Mouse (Mus musculus): Measurements from ENCODE around the gene Fam129b. TPM values are rescaled to one million over a fixed set of nuclear protein-coding genes. Genes with fewer than 3 reads are reported as not detected.

The Fam129b gene
- 1.1 TPM for polyA plus RNA-seq (2014; fragmentation: Illumina TruSeq; extraction: RNeasy Lipid Tissue Mini Kit (QIAGEN cat#74804); ENCODE audit: low read depth, low replicate concordance)

GRCm38 (mm10) chr2:32875675-32876489, at the start of gene Fam129b:
Fam129b (plus strand) TSS chr2:32876114.

GRCm38 (mm10) chr2:32846805-32847467, 29.0 kb upstream of the Fam129b start, which contains the start of gene Stxbp1:
Stxbp1 (minus strand) TSS chr2:32847245.

GRCm38 (mm10) chr2:32961192-32961995, 85.5 kb downstream of the Fam129b start, which contains the start of the genes Rpl12 and Lrsam1:
Rpl12 (plus strand) TSS chr2:32961559.
Lrsam1 (minus strand) TSS chr2:32961614.

Other genes with a start within 250 kb of the Fam129b start
- gene Eng, start 229.5 kb upstream of the Fam129b start, polyA plus RNA-seq (2014; fragmentation: Illumina TruSeq; extraction: RNeasy Lipid Tissue Mini Kit (QIAGEN cat#74804); ENCODE audit: low read depth, low replicate concordance) = 6.9 TPM
- gene Fpgs, start 172.0 kb upstream of the Fam129b start, polyA plus RNA-seq (2014; fragmentation: Illumina TruSeq; extraction: RNeasy Lipid Tissue Mini Kit (QIAGEN cat#74804); ENCODE audit: low read depth, low replicate concordance) = 3.5 TPM
- 42.3 TPM for gene Cdk9, start 163.0 kb upstream of the Fam129b start, polyA plus RNA-seq (2014; fragmentation: Illumina TruSeq; extraction: RNeasy Lipid Tissue Mini Kit (QIAGEN cat#74804); ENCODE audit: low read depth, low replicate concordance)
- not detected for gene Sh2d3c, start 155.1 kb upstream of the Fam129b start, polyA plus RNA-seq (2014; fragmentation: Illumina TruSeq; extraction: RNeasy Lipid Tissue Mini Kit (QIAGEN cat#74804); ENCODE audit: low read depth, low replicate concordance)
- gene 6330409D20Rik, start 135.1 kb upstream of the Fam129b start, polyA plus RNA-seq (2014; fragmentation: Illumina TruSeq; extraction: RNeasy Lipid Tissue Mini Kit (QIAGEN cat#74804); ENCODE audit: low read depth, low replicate concordance) = not detected
- gene Tor2a, start 118.9 kb upstream of the Fam129b start, polyA plus RNA-seq (2014; fragmentation: Illumina TruSeq; extraction: RNeasy Lipid Tissue Mini Kit (QIAGEN cat#74804); ENCODE audit: low read depth, low replicate concordance) = 0.85 TPM
- gene Ttc16, start 100.5 kb upstream of the Fam129b start, polyA plus RNA-seq (2014; fragmentation: Illumina TruSeq; extraction: RNeasy Lipid Tissue Mini Kit (QIAGEN cat#74804); ENCODE audit: low read depth, low replicate concordance) = not detected
- 0.53 TPM for gene Ptrh1, start 100.3 kb upstream of the Fam129b start, polyA plus RNA-seq (2014; fragmentation: Illumina TruSeq; extraction: RNeasy Lipid Tissue Mini Kit (QIAGEN cat#74804); ENCODE audit: low read depth, low replicate concordance)
- not detected for gene Cfap157, start 91.7 kb upstream of the Fam129b start, polyA plus RNA-seq (2014; fragmentation: Illumina TruSeq; extraction: RNeasy Lipid Tissue Mini Kit (QIAGEN cat#74804); ENCODE audit: low read depth, low replicate concordance)
- 2.1 TPM for gene Stxbp1, start 28.9 kb upstream of the Fam129b start, polyA plus RNA-seq (2014; fragmentation: Illumina TruSeq; extraction: RNeasy Lipid Tissue Mini Kit (QIAGEN cat#74804); ENCODE audit: low read depth, low replicate concordance)
- gene Rpl12, start 85.4 kb downstream of the Fam129b start, polyA plus RNA-seq (2014; fragmentation: Illumina TruSeq; extraction: RNeasy Lipid Tissue Mini Kit (QIAGEN cat#74804); ENCODE audit: low read depth, low replicate concordance) = 88.9 TPM
- 3.9 TPM for gene Lrsam1, start 85.5 kb downstream of the Fam129b start, polyA plus RNA-seq (2014; fragmentation: Illumina TruSeq; extraction: RNeasy Lipid Tissue Mini Kit (QIAGEN cat#74804); ENCODE audit: low read depth, low replicate concordance)
- not detected for gene Slc2a8, start 106.0 kb downstream of the Fam129b start, polyA plus RNA-seq (2014; fragmentation: Illumina TruSeq; extraction: RNeasy Lipid Tissue Mini Kit (QIAGEN cat#74804); ENCODE audit: low read depth, low replicate concordance)